Mouse (Mus musculus) ES-E14 (cell line): ENCODE data around the gene Hist1h2bg. TPM values are rescaled to one million over a fixed set of nuclear protein-coding genes. Genes with fewer than 3 reads are reported as not detected.

Source experiments
- DNase-seq: peaks from one replicate; pipeline ENCODE4 v3.0.0-alpha.2; 2013; ENCODE audit warnings: low read depth, low spot score
- H3K27ac ChIP-seq: 2 replicates; pipeline ENCODE4 v1.5.1; 2012; ENCODE audit warnings: low read depth, mild to moderate bottlenecking, low read length, moderate library complexity, mixed read lengths; ENCODE audit not compliant: poor library complexity, insufficient read depth, severe bottlenecking
- H3K36me3 ChIP-seq: 2 replicates; pipeline ENCODE4 v1.6.1; 2012; ENCODE audit warnings: mild to moderate bottlenecking, low read length, moderate library complexity, mixed read lengths; ENCODE audit not compliant: control insufficient read depth, poor library complexity, insufficient read depth, severe bottlenecking
- H3K4me1 ChIP-seq, 2 experiments: fragments of 150-350 bp in 1 of 2; sonication (generic) in 1 of 2; 2 replicates each; pipeline ENCODE4 v1.6.1; 2012; ENCODE audit warnings: low read length in 2 of 2, mild to moderate bottlenecking in 1 of 2, mixed read lengths in 1 of 2; ENCODE audit not compliant: control insufficient read depth in 2 of 2, insufficient read depth in 2 of 2, poor library complexity in 1 of 2
- H3K4me3 ChIP-seq, 2 experiments: fragments of 150-350 bp in 1 of 2; sonication (generic) in 1 of 2; 2 replicates each; pipeline ENCODE4 v1.5.1; 2012; ENCODE audit warnings: low read length in 2 of 2, low read depth in 1 of 2, mild to moderate bottlenecking in 1 of 2, mixed read lengths in 1 of 2; ENCODE audit not compliant: insufficient read depth in 1 of 2, poor library complexity in 1 of 2, severe bottlenecking in 1 of 2
- H3K9ac ChIP-seq: 2 replicates; pipeline ENCODE4 v1.6.1; 2012; ENCODE audit warnings: low read depth, mild to moderate bottlenecking, low read length, mixed read lengths; ENCODE audit not compliant: poor library complexity, insufficient read depth, severe bottlenecking
- H3K9me3 ChIP-seq: fragments of 150-350 bp; sonication (generic); 2 replicates; pipeline ENCODE4 v1.6.1; 2012; ENCODE audit warnings: low read depth, mild to moderate bottlenecking, low read length; ENCODE audit not compliant: control insufficient read depth, insufficient read depth
- CHD2 ChIP-seq: IDR thresholded peaks from 2 replicates; pipeline ENCODE4 v1.6.1; 2014; ENCODE audit warnings: mild to moderate bottlenecking, low read depth, low read length, inconsistent platforms
- HCFC1 ChIP-seq: IDR thresholded peaks from 2 replicates; pipeline ENCODE4 v1.6.1; 2012; ENCODE audit warnings: low read length, inconsistent platforms, borderline replicate concordance; ENCODE audit not compliant: insufficient read depth
- MAFK ChIP-seq: IDR thresholded peaks from 2 replicates; pipeline ENCODE4 v1.6.1; 2014; ENCODE audit warnings: mild to moderate bottlenecking, low read depth, low read length, inconsistent platforms; ENCODE audit not compliant: insufficient read depth
- ZC3H11A ChIP-seq: IDR thresholded peaks from 2 replicates; pipeline ENCODE4 v1.6.1; 2012; ENCODE audit warnings: low read depth, mild to moderate bottlenecking, inconsistent platforms, low read length, borderline replicate concordance
- ZNF384 ChIP-seq: IDR thresholded peaks from 2 replicates; pipeline ENCODE4 v1.6.1; 2012; ENCODE audit warnings: low read depth, low read length, inconsistent platforms
- in situ Hi-C, 2 experiments: fragments of 600-800 bp; cut with MboI; formaldehyde crosslinking; loops; one replicate each; pipeline ENCODE4 v1.15.1; 2025; ENCODE audit warnings: low sequenced_read_pairs in 2 of 2, inconsistent platforms in 1 of 2; ENCODE audit not compliant: unreplicated experiment in 2 of 2
- total RNA-seq: library from RNA; depleted of rRNA; stranded (reverse); fragments of 300-350 nt; gene quantifications from 2 replicates; pipeline ENCODE4 v1.2.3, GENCODE M21; 2012

Gene Hist1h2bg
- total RNA-seq, 1 experiment, result 2,074 TPM

- no peaks in the 10 kb centered on the region for H3K36me3 ChIP-seq
- no peak overlapping the region for H3K27ac ChIP-seq
- peak overlapping the region; percentile 53 to 60 for H3K4me3 ChIP-seq
- H3K4me1 ChIP-seq, result no peaks in the 10 kb centered on the region; a peak in 1 of 4 replicates
- no peaks in the 10 kb centered on the region for H3K9me3 ChIP-seq
- in situ Hi-C loops, result loop anchor here (10.0 to 25.0 kb wide), 2 partner anchors 1489 to 1601 kb away; partner anchors contain the start of genes Hist1h2ag (in 1 of the 2), Hist1h2ah (in 1 of the 2), Hist1h2bj (in 1 of the 2) and Hist1h2bk (in 1 of the 2)
- DNase-seq, result no peak
- no peak overlapping the region for H3K9ac ChIP-seq
- TF ChIP-seq HCFC1 (no peak), ZC3H11A (no peak), CHD2 (peak; percentile 97)
These were observed 45.3 kb upstream of the Hist1h2bg start for GRCm38 (mm10) chr13:23525901-23526300.

DNA sequence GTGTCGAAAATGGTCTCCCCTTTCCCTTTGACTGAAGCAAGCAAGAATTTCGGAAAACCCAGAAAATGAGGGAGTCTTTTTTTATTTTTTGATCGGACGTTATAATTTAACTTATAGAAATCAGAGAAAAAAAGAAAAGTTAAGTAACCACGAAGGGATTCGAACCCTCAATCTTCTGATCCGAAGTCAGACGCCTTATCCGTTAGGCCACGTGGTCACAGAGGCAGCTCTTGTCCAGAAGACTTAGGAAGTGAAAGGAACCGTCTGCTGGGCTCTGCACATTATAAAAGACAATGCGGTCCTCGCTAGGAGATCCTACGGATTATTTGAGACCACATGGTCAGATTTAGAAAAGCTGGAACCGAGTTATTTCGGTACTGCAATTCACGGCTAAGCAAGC is 44.9 kb upstream of the Hist1h2bg start:
- H3K27ac ChIP-seq, result no peak overlapping the region
- TF ChIP-seq MAFK (peak; percentile 84), ZNF384 (0 out of 2 replicates have a peak, but pooled peaks have one; percentile 54), CHD2 (no peak), ZC3H11A (no peak)
- in situ Hi-C loops, result loop anchor here (10.0 to 25.0 kb wide), 2 partner anchors 1489 to 1602 kb away; partner anchors contain the start of genes Hist1h2ag (in 1 of the 2), Hist1h2ah (in 1 of the 2), Hist1h2bj (in 1 of the 2) and Hist1h2bk (in 1 of the 2)
- no peaks in the 10 kb centered on the region for H3K9me3 ChIP-seq
- no peaks in the 10 kb centered on the region for H3K36me3 ChIP-seq
- H3K4me3 ChIP-seq, result peak overlapping the region; percentile 60 to 64
- H3K4me1 ChIP-seq, result no peaks in the 10 kb centered on the region; a peak in 1 of 4 replicates
- peak overlapping the region; percentile 64; the same call in 1 of the 2 replicates for H3K9ac ChIP-seq
- no peak for DNase-seq

- H3K4me1 ChIP-seq, result peaks cover 0 to 2% of the 10 kb centered on the region in 2 experiments; a peak in 1 of 4 replicates
- DNase-seq, result no peak
- H3K4me3 ChIP-seq, result no peak overlapping the region
- no peaks in the 10 kb centered on the region for H3K36me3 ChIP-seq
- no peak overlapping the region for H3K27ac ChIP-seq
- TF ChIP-seq CHD2, result no peak
- TF ChIP-seq HCFC1, result no peak
- H3K9me3 ChIP-seq, result no peaks in the 10 kb centered on the region
- H3K9ac ChIP-seq, result no peak overlapping the region
- in situ Hi-C loops, result loop anchor here (10.0 to 25.0 kb wide), 2 partner anchors 1492 to 1604 kb away; partner anchors contain the start of genes Hist1h2ag (in 1 of the 2), Hist1h2ah (in 1 of the 2), Hist1h2bj (in 1 of the 2) and Hist1h2bk (in 1 of the 2)
These were observed 42.2 kb upstream of the Hist1h2bg start for GRCm38 (mm10) chr13:23529005-23529404.

DNA sequence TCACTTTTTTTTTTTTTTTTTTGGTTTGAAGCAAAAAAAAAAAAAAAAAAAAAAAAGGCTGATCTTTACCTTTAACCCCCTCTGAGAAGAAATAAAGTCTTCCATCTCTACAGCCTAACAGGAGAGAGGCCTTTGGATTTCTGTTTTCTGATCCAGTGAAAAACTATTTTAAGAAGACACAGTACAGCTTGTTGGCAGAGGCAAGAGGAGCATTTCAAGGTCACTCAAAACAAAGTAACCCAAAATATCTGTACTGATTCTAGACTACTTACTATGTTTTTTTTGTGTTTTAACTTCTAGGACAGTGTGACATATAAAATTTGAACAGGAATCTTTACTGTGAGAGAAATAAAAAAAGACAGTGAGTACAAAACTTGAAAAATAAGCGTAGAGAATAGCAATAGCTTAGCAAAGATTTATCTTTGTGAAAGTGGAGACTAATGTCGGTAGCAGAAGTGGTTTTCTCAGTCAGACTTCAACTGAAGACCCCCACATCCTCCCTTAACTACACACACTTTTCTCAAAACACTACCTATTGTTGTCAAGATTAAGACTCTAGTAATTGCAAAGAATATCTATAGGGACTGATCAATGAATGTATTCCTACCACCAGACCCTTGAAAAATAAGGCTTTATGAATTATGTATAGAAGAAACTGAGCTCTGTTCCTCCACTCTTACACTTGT is 41.6 kb upstream of the Hist1h2bg start:
- peak overlapping the region; percentile 25 to 61; a peak in 2 of 4 replicates for H3K4me3 ChIP-seq
- H3K9ac ChIP-seq, result no peak overlapping the region
- H3K9me3 ChIP-seq, result no peaks in the 10 kb centered on the region
- in situ Hi-C loops, result loop anchor here (10.0 to 25.0 kb wide), 2 partner anchors 1492 to 1605 kb away; partner anchors contain the start of genes Hist1h2ag (in 1 of the 2), Hist1h2ah (in 1 of the 2), Hist1h2bj (in 1 of the 2) and Hist1h2bk (in 1 of the 2)
- peaks cover 0 to 2% of the 10 kb centered on the region in 2 experiments; a peak in 1 of 4 replicates for H3K4me1 ChIP-seq
- no peak for TF ChIP-seq MAFK
- no peak; the same call in 1 of the 2 replicates for TF ChIP-seq ZNF384
- TF ChIP-seq CHD2, result no peak
- no peak for TF ChIP-seq ZC3H11A
- no peak for TF ChIP-seq HCFC1
- H3K36me3 ChIP-seq, result no peaks in the 10 kb centered on the region
- no peak for DNase-seq
- no peak overlapping the region for H3K27ac ChIP-seq
